Mouse (Mus musculus) CD4-positive, CD25-positive, alpha-beta regulatory T cell, adult 2 months (primary cell): ENCODE data around the gene Snx1.

Source experiments
- DNase-seq: peaks from one replicate; pipeline ENCODE4 v3.0.0-alpha.2; 2012; ENCODE audit warnings: low read depth, low spot score

Gene Snx1

GRCm38 (mm10) chr9:66127193-66127546 lies 783 bp upstream of the Snx1 start:
- no peak for DNase-seq

GRCm38 (mm10) chr9:66125543-66126455 lies 588 bp downstream of the Snx1 start:
- peak; percentile 18 for DNase-seq

GRCm38 (mm10) chr9:66124681-66125542 lies 1.5 kb downstream of the Snx1 start:
- peak; percentile 99 for DNase-seq

- no peak for DNase-seq
Observed at GRCm38 (mm10) chr9:66124111-66124531, 2.3 kb downstream of the Snx1 start.

GRCm38 (mm10) chr9:66123648-66124047 lies 2.7 kb downstream of the Snx1 start:
- DNase-seq, result no peak

- no peak for DNase-seq
Observed at GRCm38 (mm10) chr9:66121421-66121820, 5.0 kb downstream of the Snx1 start.

GRCm38 (mm10) chr9:66120945-66121344 lies 5.4 kb downstream of the Snx1 start:
- no peak for DNase-seq

GRCm38 (mm10) chr9:66120106-66120505 lies 6.3 kb downstream of the Snx1 start:
- DNase-seq, result no peak

- no peak for DNase-seq
Observed at GRCm38 (mm10) chr9:66119498-66119897, 6.9 kb downstream of the Snx1 start.

- no peak for DNase-seq
Observed at GRCm38 (mm10) chr9:66116890-66117289, 9.5 kb downstream of the Snx1 start.

GRCm38 (mm10) chr9:66114341-66114740 lies 12.0 kb downstream of the Snx1 start:
- no peak for DNase-seq

- no peak for DNase-seq
Observed at GRCm38 (mm10) chr9:66110611-66111379, 15.6 kb downstream of the Snx1 start.

GRCm38 (mm10) chr9:66110126-66110525 lies 16.3 kb downstream of the Snx1 start:
- DNase-seq, result no peak

- no peak for DNase-seq
Observed at GRCm38 (mm10) chr9:66109574-66109973, 16.8 kb downstream of the Snx1 start.

- no peak for DNase-seq
Observed at GRCm38 (mm10) chr9:66105168-66105567, 21.2 kb downstream of the Snx1 start.

- no peak for DNase-seq
Observed at GRCm38 (mm10) chr9:66104601-66105000, 21.8 kb downstream of the Snx1 start.

- DNase-seq, result no peak
Observed at GRCm38 (mm10) chr9:66102668-66103067, 23.7 kb downstream of the Snx1 start.

GRCm38 (mm10) chr9:66101577-66101976 lies 24.8 kb downstream of the Snx1 start:
- no peak for DNase-seq

GRCm38 (mm10) chr9:66092664-66093063 lies 33.7 kb downstream of the Snx1 start:
- no peak for DNase-seq

- DNase-seq, result no peak
Observed at GRCm38 (mm10) chr9:66091327-66092231, 34.8 kb downstream of the Snx1 start.
